Mouse (Mus musculus) embryonic facial prominence, embryonic 12.5 days (tissue): ENCODE measurements at regions not wholly inside any gene's neighbourhood (a gene's known extent, or its start where the extent isn't known, plus 50 kb on each side); places are given as distances from the start of the nearest gene placed in this dataset.

Experiments used
- ATAC-seq: fragments of 200-750 bp; cut with Nextera tagmentation; 2 replicates; pipeline ENCODE4 v1.8.0; 2017; ENCODE audit not compliant: insufficient number of reproducible peaks, insufficient read depth, low FRiP score, low TSS enrichment
- H3K27ac ChIP-seq: fragments of 300-500 bp; sonication (generic); 2 replicates; pipeline ENCODE4 v1.5.1; 2016; ENCODE audit warnings: mild to moderate bottlenecking
- H3K27me3 ChIP-seq: fragments of 300-500 bp; sonication (generic); 2 replicates; pipeline ENCODE4 v1.6.1; 2016; ENCODE audit warnings: mild to moderate bottlenecking, moderate library complexity
- H3K36me3 ChIP-seq: fragments of 300-500 bp; sonication (generic); 2 replicates; pipeline ENCODE4 v1.6.1; 2016; ENCODE audit warnings: mild to moderate bottlenecking
- H3K4me1 ChIP-seq: fragments of 300-500 bp; sonication (generic); 2 replicates; pipeline ENCODE4 v1.6.1; 2016
- H3K4me2 ChIP-seq: fragments of 300-500 bp; sonication (generic); replicated peaks from 2 replicates; pipeline ENCODE4 v1.6.1; 2016; ENCODE audit warnings: mild to moderate bottlenecking, moderate library complexity
- H3K4me3 ChIP-seq: fragments of 300-500 bp; sonication (generic); 2 replicates; pipeline ENCODE4 v1.5.1; 2016; ENCODE audit warnings: mild to moderate bottlenecking
- H3K9ac ChIP-seq: fragments of 300-500 bp; sonication (generic); 2 replicates; pipeline ENCODE4 v1.6.1; 2016; ENCODE audit warnings: mild to moderate bottlenecking, moderate library complexity
- H3K9me3 ChIP-seq: fragments of 300-500 bp; sonication (generic); 2 replicates; pipeline ENCODE4 v1.6.1; 2016; ENCODE audit warnings: mild to moderate bottlenecking, moderate library complexity
- WGBS: fragments of 180-500 bp; shearing (Covaris S2); methylation state at CpG from one replicate; pipeline ENCODE4 v1.1.7; 2016; 5-methylcytosine and 5-hydroxymethylcytosine counted together

DNA sequence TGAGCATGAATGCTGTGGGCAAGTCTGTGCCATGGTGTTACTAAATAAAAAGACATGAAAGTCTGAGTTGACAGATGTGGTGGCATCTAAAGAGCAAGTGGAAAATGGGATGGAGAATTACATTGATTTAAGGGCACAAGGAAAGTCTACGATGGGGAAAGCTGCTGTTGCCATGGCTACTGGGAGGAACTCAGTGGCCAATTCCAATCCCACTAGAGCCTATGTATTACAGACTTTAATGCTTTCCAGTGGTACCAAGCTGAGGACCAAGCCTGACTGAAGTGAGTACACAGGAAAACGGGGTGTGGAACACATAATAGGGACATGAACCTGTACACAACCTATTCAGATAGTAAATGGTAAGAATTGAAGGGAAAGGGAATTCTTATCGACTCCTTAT lies 654.9 kb downstream of the Trib2 start:
- Histone ChIP-seq H3K4me3 (no peak overlapping the region), H3K36me3 (no peaks in the 10 kb centered on the region), H3K4me1 (no peaks in the 10 kb centered on the region), H3K4me2 (no peak overlapping the region), H3K9ac (no peak overlapping the region), H3K27me3 (no peaks in the 10 kb centered on the region), H3K9me3 (no peaks in the 10 kb centered on the region), H3K27ac (no peak overlapping the region)
- no peak for ATAC-seq
- 72% methylated on average over 3 of the region's 3 CpGs for WGBS

GRCm38 (mm10) chr12:15160478-15160998 lies 656.2 kb downstream of the Trib2 start:
- 87% methylated on average over 2 of the region's 2 CpGs for WGBS
- no peak overlapping the region for H3K27ac ChIP-seq
- H3K36me3 ChIP-seq, result no peaks in the 10 kb centered on the region
- H3K4me3 ChIP-seq, result no peak overlapping the region
- H3K27me3 ChIP-seq, result no peaks in the 10 kb centered on the region
- H3K9ac ChIP-seq, result no peak overlapping the region
- ATAC-seq, result no peak
- H3K9me3 ChIP-seq, result no peaks in the 10 kb centered on the region
- H3K4me2 ChIP-seq, result no peak overlapping the region
- H3K4me1 ChIP-seq, result no peaks in the 10 kb centered on the region

GRCm38 (mm10) chr12:15146398-15146797 lies 670.3 kb downstream of the Trib2 start:
- Histone ChIP-seq H3K27me3 (no peaks in the 10 kb centered on the region), H3K9me3 (no peaks in the 10 kb centered on the region), H3K36me3 (no peaks in the 10 kb centered on the region), H3K4me1 (no peaks in the 10 kb centered on the region), H3K9ac (no peak overlapping the region), H3K27ac (no peak overlapping the region), H3K4me3 (no peak overlapping the region), H3K4me2 (no peak overlapping the region)
- WGBS, result 81% methylated on average over 2 of the region's 2 CpGs
- ATAC-seq, result no peak

DNA sequence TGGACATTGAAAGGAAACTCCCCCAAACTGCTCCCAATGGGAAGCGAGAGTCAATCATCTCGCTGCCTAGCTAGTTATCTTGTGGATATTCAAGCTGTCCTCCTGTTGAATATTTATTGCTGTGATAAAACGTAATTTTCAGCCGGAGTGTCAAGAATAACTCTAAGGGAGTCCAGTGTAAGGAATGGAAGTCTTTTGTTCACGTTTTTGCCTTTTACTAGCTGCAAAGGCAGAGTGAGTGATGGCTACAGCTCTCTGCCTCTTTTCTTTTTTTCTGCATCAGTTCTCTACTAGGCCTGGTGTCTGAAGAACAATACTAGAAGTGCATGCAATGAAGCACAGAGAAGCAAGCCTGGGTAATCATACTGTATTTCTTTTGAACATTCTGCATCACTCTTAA lies 679.7 kb downstream of the Trib2 start:
- no peaks in the 10 kb centered on the region for H3K4me1 ChIP-seq
- 81% methylated on average over 5 of the region's 5 CpGs for WGBS
- H3K4me2 ChIP-seq, result no peak overlapping the region
- H3K9me3 ChIP-seq, result no peaks in the 10 kb centered on the region
- H3K27me3 ChIP-seq, result no peaks in the 10 kb centered on the region
- H3K4me3 ChIP-seq, result no peak overlapping the region
- H3K27ac ChIP-seq, result no peak overlapping the region
- no peak overlapping the region for H3K9ac ChIP-seq
- ATAC-seq, result no peak
- no peaks in the 10 kb centered on the region for H3K36me3 ChIP-seq

DNA sequence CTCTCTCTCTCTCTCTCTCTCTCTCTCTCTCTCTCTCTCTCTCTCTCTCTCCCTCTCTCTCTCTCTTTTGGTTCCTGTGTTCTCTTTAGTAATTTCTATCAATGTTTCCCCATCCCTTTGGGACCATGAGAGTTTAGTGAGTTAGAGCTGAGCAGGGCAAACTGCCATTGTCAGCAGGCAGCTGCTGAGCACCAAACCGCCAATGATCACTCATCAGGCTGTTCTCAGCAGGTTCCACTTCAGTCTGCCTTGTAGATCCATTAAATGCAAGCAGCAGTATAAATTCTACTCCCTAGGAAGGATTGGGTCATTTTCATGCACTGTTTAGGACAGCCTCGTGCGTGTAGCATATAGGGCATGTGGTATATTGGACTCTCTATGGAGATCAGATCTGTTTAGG lies 692.5 kb downstream of the Trib2 start:
- no peak overlapping the region for H3K4me2 ChIP-seq
- WGBS, result 76% methylated on average over 3 of the region's 3 CpGs
- no peak overlapping the region for H3K27ac ChIP-seq
- no peaks in the 10 kb centered on the region for H3K27me3 ChIP-seq
- no peak overlapping the region for H3K9ac ChIP-seq
- no peaks in the 10 kb centered on the region for H3K9me3 ChIP-seq
- H3K4me1 ChIP-seq, result no peaks in the 10 kb centered on the region
- no peaks in the 10 kb centered on the region for H3K36me3 ChIP-seq
- no peak overlapping the region for H3K4me3 ChIP-seq
- ATAC-seq, result no peak

- Histone ChIP-seq H3K27ac (no peak overlapping the region), H3K9me3 (no peaks in the 10 kb centered on the region), H3K36me3 (no peaks in the 10 kb centered on the region), H3K27me3 (no peaks in the 10 kb centered on the region), H3K4me3 (no peak overlapping the region), H3K9ac (no peak overlapping the region), H3K4me1 (no peaks in the 10 kb centered on the region), H3K4me2 (no peak overlapping the region)
- 87% methylated on average over 4 of the region's 4 CpGs for WGBS
- no peak for ATAC-seq
Measured at GRCm38 (mm10) chr12:15122586-15123212, 694.0 kb downstream of the Trib2 start.

DNA sequence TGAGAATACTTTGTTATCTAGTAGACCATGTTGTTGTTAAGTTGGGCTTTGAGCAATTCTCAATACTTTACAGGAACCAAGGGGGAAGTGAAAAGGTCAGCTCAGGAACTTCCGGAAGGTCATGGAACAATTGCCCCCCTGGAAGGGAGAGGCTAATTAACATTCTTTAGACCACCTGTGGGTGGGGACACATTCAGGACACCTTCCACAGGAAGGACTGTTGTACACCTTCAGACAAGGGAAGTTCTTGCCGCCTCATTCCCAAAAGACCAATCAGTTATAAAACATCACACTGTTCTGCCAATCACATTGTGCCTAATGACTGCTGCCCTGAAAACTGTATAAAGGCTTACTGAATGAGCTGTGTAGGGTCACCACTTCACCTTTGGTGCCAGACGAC lies 701.2 kb downstream of the Trib2 start:
- H3K4me3 ChIP-seq, result no peak overlapping the region
- H3K36me3 ChIP-seq, result no peaks in the 10 kb centered on the region
- no peak overlapping the region for H3K4me2 ChIP-seq
- H3K27me3 ChIP-seq, result no peaks in the 10 kb centered on the region
- no peaks in the 10 kb centered on the region for H3K4me1 ChIP-seq
- no peak for ATAC-seq
- 79% methylated on average over 3 of the region's 3 CpGs for WGBS
- no peaks in the 10 kb centered on the region for H3K9me3 ChIP-seq
- no peak overlapping the region for H3K9ac ChIP-seq
- no peak overlapping the region for H3K27ac ChIP-seq

- Histone ChIP-seq H3K36me3 (no peaks in the 10 kb centered on the region), H3K4me2 (no peak overlapping the region), H3K27me3 (no peaks in the 10 kb centered on the region), H3K4me3 (no peak overlapping the region), H3K9ac (no peak overlapping the region), H3K9me3 (no peaks in the 10 kb centered on the region), H3K27ac (no peak overlapping the region), H3K4me1 (no peaks in the 10 kb centered on the region)
- WGBS, result 88% methylated on average over 14 of the region's 14 CpGs
- no peak for ATAC-seq
Measured at GRCm38 (mm10) chr12:15114793-15115192, 701.9 kb downstream of the Trib2 start.

GRCm38 (mm10) chr12:15111049-15111448 lies 705.7 kb downstream of the Trib2 start:
- Histone ChIP-seq H3K27me3 (no peaks in the 10 kb centered on the region), H3K4me3 (no peak overlapping the region), H3K27ac (no peak overlapping the region), H3K4me1 (no peaks in the 10 kb centered on the region), H3K36me3 (no peaks in the 10 kb centered on the region), H3K9ac (no peak overlapping the region), H3K9me3 (no peaks in the 10 kb centered on the region), H3K4me2 (no peak overlapping the region)
- 61% methylated on average over 2 of the region's 2 CpGs for WGBS
- ATAC-seq, result no peak

DNA sequence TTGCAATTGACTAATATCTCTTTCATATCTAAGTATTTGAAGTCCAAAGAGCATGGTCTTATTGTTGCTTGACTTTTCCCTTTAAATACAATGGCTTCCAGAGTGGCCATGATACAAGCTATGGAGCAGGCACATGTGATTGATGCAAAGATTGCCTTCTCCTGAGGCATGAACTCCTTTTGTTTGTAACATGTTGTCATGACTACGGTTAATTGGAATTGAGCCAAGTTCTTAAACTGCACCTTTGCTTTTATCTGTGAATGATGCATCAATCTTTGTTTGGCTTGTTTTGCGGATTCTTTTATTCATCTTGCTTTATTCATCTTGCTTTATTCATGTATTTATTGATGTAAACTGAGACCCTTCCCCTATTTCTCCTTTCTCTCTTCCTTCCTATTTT lies 711.8 kb downstream of the Trib2 start:
- no peak overlapping the region for H3K4me2 ChIP-seq
- no peak overlapping the region for H3K9ac ChIP-seq
- 93% methylated on average over 2 of the region's 2 CpGs for WGBS
- no peak for ATAC-seq
- H3K36me3 ChIP-seq, result no peaks in the 10 kb centered on the region
- no peaks in the 10 kb centered on the region for H3K4me1 ChIP-seq
- H3K27ac ChIP-seq, result no peak overlapping the region
- no peak overlapping the region for H3K4me3 ChIP-seq
- H3K27me3 ChIP-seq, result no peaks in the 10 kb centered on the region
- no peaks in the 10 kb centered on the region for H3K9me3 ChIP-seq

- Histone ChIP-seq H3K36me3 (no peaks in the 10 kb centered on the region), H3K27ac (no peak overlapping the region), H3K4me1 (no peaks in the 10 kb centered on the region), H3K27me3 (no peaks in the 10 kb centered on the region), H3K9me3 (no peaks in the 10 kb centered on the region), H3K4me2 (no peak overlapping the region), H3K9ac (no peak overlapping the region), H3K4me3 (no peak overlapping the region)
- 58% methylated on average over 2 of the region's 2 CpGs for WGBS
- ATAC-seq, result no peak
Measured at GRCm38 (mm10) chr12:15078615-15079014, 738.1 kb downstream of the Trib2 start.

GRCm38 (mm10) chr12:15064351-15064750 lies 752.4 kb downstream of the Trib2 start:
- no peak overlapping the region for H3K27ac ChIP-seq
- H3K4me2 ChIP-seq, result no peak overlapping the region
- H3K9ac ChIP-seq, result no peak overlapping the region
- 65% methylated on average over 1 of the region's 1 CpGs for WGBS
- H3K36me3 ChIP-seq, result no peaks in the 10 kb centered on the region
- no peaks in the 10 kb centered on the region for H3K27me3 ChIP-seq
- ATAC-seq, result no peak
- no peak overlapping the region for H3K4me3 ChIP-seq
- H3K4me1 ChIP-seq, result no peaks in the 10 kb centered on the region
- H3K9me3 ChIP-seq, result no peaks in the 10 kb centered on the region

DNA sequence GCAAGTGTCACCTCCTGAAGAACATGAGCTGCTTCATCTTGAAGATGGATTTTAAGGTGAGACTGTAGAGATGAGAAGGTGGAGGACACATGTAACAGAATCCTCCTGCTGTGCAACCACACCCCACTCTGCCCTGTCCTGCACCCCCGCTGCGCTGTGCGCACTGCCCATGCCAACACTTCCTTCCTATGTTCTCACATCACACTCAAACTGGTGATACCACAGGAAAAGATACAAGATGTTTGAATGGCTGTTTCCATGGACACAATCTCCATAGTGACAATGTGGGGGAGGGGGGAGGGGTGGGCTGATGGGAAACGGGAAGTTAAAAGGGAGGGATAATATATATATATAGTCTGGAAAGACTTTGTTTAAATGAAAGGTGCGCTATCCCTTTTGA lies 765.3 kb downstream of the Trib2 start:
- H3K27ac ChIP-seq, result no peak overlapping the region
- no peak overlapping the region for H3K4me2 ChIP-seq
- no peak overlapping the region for H3K9ac ChIP-seq
- no peaks in the 10 kb centered on the region for H3K9me3 ChIP-seq
- no peak for ATAC-seq
- H3K4me3 ChIP-seq, result no peak overlapping the region
- H3K4me1 ChIP-seq, result no peaks in the 10 kb centered on the region
- H3K27me3 ChIP-seq, result no peaks in the 10 kb centered on the region
- H3K36me3 ChIP-seq, result no peaks in the 10 kb centered on the region
- WGBS, result 94% methylated on average over 5 of the region's 5 CpGs
